Mouse (Mus musculus) bone marrow, adult 2 months (tissue): ENCODE measurements around the gene Hck.

ENCODE experiments used
- CTCF ChIP-seq: fragments of 200-500 bp; IDR thresholded peaks from 2 replicates; pipeline ENCODE4 v1.5.1; 2011; ENCODE audit warnings: low read length, control low read depth; ENCODE audit not compliant: control insufficient read depth, insufficient read depth
- POLR2A ChIP-seq: fragments of 200-500 bp; IDR thresholded peaks from 2 replicates; pipeline ENCODE4 v1.6.1; 2011; ENCODE audit warnings: low read depth, mild to moderate bottlenecking, control low read depth, low read length, borderline replicate concordance; ENCODE audit not compliant: control insufficient read depth

DNA sequence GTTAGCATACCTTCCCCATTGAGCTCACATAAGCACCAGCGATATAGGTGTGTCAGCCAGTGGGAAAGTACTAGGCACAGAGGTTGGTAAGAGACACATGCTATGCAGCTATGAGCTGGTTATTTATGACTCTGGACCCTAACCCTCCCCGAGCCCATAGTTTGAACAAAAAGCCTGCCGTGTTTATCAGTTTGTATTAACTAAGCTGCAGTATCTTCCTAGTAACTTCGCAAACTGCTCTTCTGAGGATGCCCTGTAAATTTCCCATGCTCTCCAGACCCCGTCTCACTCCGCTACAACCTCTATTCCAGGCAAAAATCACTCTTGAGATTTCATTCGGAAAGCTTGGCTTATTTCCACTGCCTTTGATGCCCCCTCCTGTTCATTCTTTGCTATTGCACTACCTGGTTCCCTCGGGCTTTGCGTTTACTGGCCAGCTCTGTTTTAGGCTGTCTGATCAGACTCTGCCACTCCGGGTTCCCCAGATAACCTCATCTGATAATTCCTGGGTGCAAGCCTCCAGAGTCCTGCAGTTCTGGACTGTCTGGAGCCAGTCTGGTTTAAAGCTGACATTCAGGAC lies 34.4 kb downstream of the Hck start:
- TF ChIP-seq POLR2A, result no peak
- peak; percentile 37 for TF ChIP-seq CTCF
